Mouse (Mus musculus) kidney, embryonic 15.5 days (tissue): ENCODE measurements around the gene Wnt10a. TPM values are rescaled to one million over a fixed set of nuclear protein-coding genes. Genes with fewer than 3 reads are reported as not detected.

Source experiments
- ATAC-seq: fragments of 200-750 bp; cut with Nextera tagmentation; replicated peaks from 2 replicates; pipeline ENCODE4 v1.8.0; 2017; ENCODE audit warnings: moderate TSS enrichment; ENCODE audit not compliant: low FRiP score
- H3K27ac ChIP-seq: fragments of 300-500 bp; sonication (generic); 2 replicates; pipeline ENCODE4 v1.5.1; 2015; ENCODE audit warnings: mild to moderate bottlenecking, inconsistent platforms
- H3K27me3 ChIP-seq: fragments of 300-500 bp; sonication (generic); 2 replicates; pipeline ENCODE4 v1.6.1; 2015; ENCODE audit warnings: inconsistent platforms
- H3K36me3 ChIP-seq: fragments of 300-500 bp; sonication (generic); 2 replicates; pipeline ENCODE4 v1.6.1; 2015; ENCODE audit warnings: inconsistent platforms
- H3K4me1 ChIP-seq: fragments of 300-500 bp; sonication (generic); 2 replicates; pipeline ENCODE4 v1.6.1; 2015; ENCODE audit warnings: inconsistent platforms
- H3K4me2 ChIP-seq: fragments of 300-500 bp; sonication (generic); 2 replicates; pipeline ENCODE4 v1.6.1; 2015; ENCODE audit warnings: moderate library complexity, mild to moderate bottlenecking, inconsistent platforms
- H3K4me3 ChIP-seq: fragments of 300-500 bp; sonication (generic); replicated peaks from 2 replicates; pipeline ENCODE4 v1.5.1; 2015; ENCODE audit warnings: mild to moderate bottlenecking, inconsistent platforms
- H3K9ac ChIP-seq: fragments of 300-500 bp; sonication (generic); 2 replicates; pipeline ENCODE4 v1.6.1; 2015; ENCODE audit warnings: mild to moderate bottlenecking, inconsistent platforms
- H3K9me3 ChIP-seq: fragments of 300-500 bp; sonication (generic); replicated peaks from 2 replicates; pipeline ENCODE4 v1.6.1; 2016; ENCODE audit warnings: inconsistent platforms
- WGBS: fragments of 180-500 bp; shearing (Covaris S2); methylation state at CpG from one replicate; pipeline ENCODE4 v1.1.7; 2015; ENCODE audit warnings: mixed read lengths; 5-methylcytosine and 5-hydroxymethylcytosine counted together
- polyA plus RNA-seq: library from polyadenylated mRNA; unstranded; fragments of >200 nt; fragmentation: Nextera tagmentation; extraction: Ambion mirVana; gene quantifications from 2 replicates; pipeline ENCODE4 v1.2.1, GENCODE M21; 2015

Wnt10a gene
- polyA plus RNA-seq, result 0.43 and 0.89 TPM in 2 replicates

- 1% methylated on average over 11 of the region's 11 CpGs for WGBS
Measured at GRCm38 (mm10) chr1:74791249-74791648, at the start of gene Wnt10a. Wnt10a (plus strand) TSS chr1:74791516.

DNA sequence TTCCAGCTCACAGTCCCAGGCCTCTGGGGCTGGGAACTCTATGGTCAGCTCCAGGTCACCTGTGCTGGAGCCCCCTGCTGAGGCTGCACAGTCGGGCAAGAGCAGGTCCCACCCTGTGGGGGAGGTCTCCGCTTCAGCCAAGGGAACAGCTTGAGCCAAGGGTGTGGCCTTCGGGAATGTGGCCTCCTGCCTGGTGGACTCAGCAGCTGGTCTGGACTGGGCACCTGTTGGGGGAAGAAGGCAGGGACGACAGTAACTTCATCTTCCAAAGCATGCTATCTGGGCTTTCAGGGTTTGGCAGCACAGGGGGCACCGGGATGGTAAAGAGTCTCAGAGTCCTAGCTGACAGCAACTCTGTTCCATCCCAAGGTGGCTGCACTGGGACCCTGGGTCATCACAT is 44.0 kb upstream of the Wnt10a start:
- Histone ChIP-seq H3K27ac (no peak overlapping the region), H3K27me3 (peaks cover 24% of the 10 kb centered on the region), H3K4me1 (peaks cover 14% of the 10 kb centered on the region), H3K4me3 (no peak overlapping the region), H3K9ac (no peak overlapping the region), H3K9me3 (no peaks in the 10 kb centered on the region), H3K4me2 (no peak overlapping the region), H3K36me3 (no peaks in the 10 kb centered on the region)
- WGBS, result 76% methylated on average over 5 of the region's 5 CpGs
- ATAC-seq, result no peak

More at GRCm38 (mm10) chr1:74791249-74791648, at the start of gene Wnt10a:
- Histone ChIP-seq H3K27ac (no peak within 1 kb of the TSS), H3K4me3 (peak within 1 kb of the TSS; percentile 35), H3K4me2 (peak within 1 kb of the TSS; percentile 62), H3K36me3 (no peaks in the 10 kb centered on the region), H3K9me3 (no peaks in the 10 kb centered on the region), H3K9ac (peak within 1 kb of the TSS; percentile 16; the same call in 1 of the 2 replicates), H3K27me3 (peaks cover 99% of the 10 kb centered on the region), H3K4me1 (peaks cover 38% of the 10 kb centered on the region)
- ATAC-seq, result peak; percentile 5; the same call in 1 of the 2 replicates

- no peak within 1 kb of the TSS for H3K27ac ChIP-seq
- H3K27me3 ChIP-seq, result peaks cover 24% of the 10 kb centered on the region
- H3K4me3 ChIP-seq, result peak within 1 kb of the TSS; percentile 29
- peaks cover 14% of the 10 kb centered on the region for H3K4me1 ChIP-seq
- H3K9me3 ChIP-seq, result no peaks in the 10 kb centered on the region
- peak; percentile 67 for ATAC-seq
- H3K36me3 ChIP-seq, result no peaks in the 10 kb centered on the region
- WGBS, result 11% methylated on average over 30 of the region's 30 CpGs
- peak within 1 kb of the TSS; percentile 61 for H3K4me2 ChIP-seq
- peak within 1 kb of the TSS; percentile 30; the same call in 1 of the 2 replicates for H3K9ac ChIP-seq
Measured at GRCm38 (mm10) chr1:74748643-74749271, 42.6 kb upstream of the Wnt10a start, which contains the start of gene Prkag3. Prkag3 (minus strand) TSS chr1:74749221.

DNA sequence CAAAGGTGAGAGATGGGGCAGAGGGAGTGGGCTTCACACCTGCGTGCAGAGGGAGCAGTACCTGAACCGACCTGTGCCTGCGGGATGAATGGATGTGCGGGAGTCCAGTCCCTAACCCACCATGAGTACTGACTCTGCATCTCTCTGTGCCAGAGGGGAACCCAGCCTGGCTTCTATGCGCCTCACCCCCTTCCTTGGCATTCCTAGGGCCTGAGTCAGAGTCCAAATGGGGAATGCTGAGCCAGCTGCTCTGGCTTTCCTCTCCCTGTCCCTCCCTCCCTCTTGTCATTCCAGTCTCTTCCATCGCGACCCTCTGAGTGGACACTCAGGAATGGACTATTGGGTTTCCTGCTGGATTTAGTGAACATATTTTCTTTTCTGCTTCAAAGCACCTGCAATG is 42.0 kb upstream of the Wnt10a start:
- peaks cover 24% of the 10 kb centered on the region for H3K27me3 ChIP-seq
- no peak overlapping the region for H3K9ac ChIP-seq
- no peaks in the 10 kb centered on the region for H3K9me3 ChIP-seq
- no peak overlapping the region for H3K4me3 ChIP-seq
- no peak overlapping the region for H3K27ac ChIP-seq
- H3K4me1 ChIP-seq, result peaks cover 14% of the 10 kb centered on the region
- peak; percentile 68 for ATAC-seq
- WGBS, result 60% methylated on average over 7 of the region's 7 CpGs
- H3K36me3 ChIP-seq, result no peaks in the 10 kb centered on the region
- peak overlapping the region; percentile 61 for H3K4me2 ChIP-seq

DNA sequence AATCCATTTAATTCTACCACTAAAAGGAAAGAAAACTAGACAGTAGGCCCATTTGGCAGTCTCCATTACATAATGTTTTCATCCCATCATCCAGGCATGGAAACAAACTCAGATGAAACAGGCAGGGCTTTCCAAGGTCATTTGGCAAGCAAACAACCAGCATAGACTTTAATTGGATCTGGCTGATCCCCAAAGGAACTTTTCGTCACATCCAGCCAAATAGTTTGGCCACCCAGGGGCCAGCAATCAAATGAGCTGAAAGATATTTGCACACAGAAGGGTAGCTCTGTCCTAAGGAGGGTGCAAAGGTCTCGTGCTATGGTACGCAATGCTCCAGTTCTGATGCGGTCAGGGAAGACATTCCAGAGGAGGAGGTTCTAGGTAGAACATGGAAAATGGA is 40.6 kb upstream of the Wnt10a start:
- 76% methylated on average over 4 of the region's 4 CpGs for WGBS
- Histone ChIP-seq H3K27ac (no peak overlapping the region), H3K27me3 (peaks cover 24% of the 10 kb centered on the region), H3K4me1 (peaks cover 14% of the 10 kb centered on the region), H3K9ac (no peak overlapping the region), H3K36me3 (no peaks in the 10 kb centered on the region), H3K4me3 (no peak overlapping the region), H3K9me3 (no peaks in the 10 kb centered on the region), H3K4me2 (no peak overlapping the region)
- no peak for ATAC-seq

GRCm38 (mm10) chr1:74752150-74752549 is 39.2 kb upstream of the Wnt10a start:
- Histone ChIP-seq H3K27ac (no peak overlapping the region), H3K27me3 (peaks cover 23% of the 10 kb centered on the region), H3K9ac (no peak overlapping the region), H3K9me3 (no peaks in the 10 kb centered on the region), H3K4me2 (no peak overlapping the region), H3K36me3 (no peaks in the 10 kb centered on the region), H3K4me3 (no peak overlapping the region), H3K4me1 (peaks cover 14% of the 10 kb centered on the region)
- no peak for ATAC-seq
- WGBS, result 84% methylated on average over 8 of the region's 8 CpGs

DNA sequence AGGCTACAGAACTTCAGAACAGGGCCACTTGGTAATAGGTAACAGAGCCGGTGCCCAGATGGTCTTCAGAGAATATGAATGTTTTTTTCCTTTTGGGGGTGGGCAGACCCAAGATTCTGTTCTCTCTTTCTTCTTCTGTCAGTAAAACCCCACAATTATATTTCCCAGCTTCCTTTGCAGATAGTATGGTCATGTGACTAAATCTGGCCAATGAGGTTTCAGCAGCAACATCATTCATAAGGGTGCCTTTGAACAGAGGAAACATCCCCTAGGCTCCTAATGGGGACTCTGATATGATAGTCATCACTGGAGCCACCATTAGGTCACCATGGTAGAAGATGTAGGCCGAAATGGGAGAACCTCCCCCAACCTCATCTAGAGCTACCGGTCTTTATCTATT is 38.5 kb upstream of the Wnt10a start:
- no peaks in the 10 kb centered on the region for H3K36me3 ChIP-seq
- no peak overlapping the region for H3K4me2 ChIP-seq
- no peak overlapping the region for H3K9ac ChIP-seq
- H3K4me3 ChIP-seq, result no peak overlapping the region
- WGBS, result 97% methylated on average over 3 of the region's 3 CpGs
- no peak for ATAC-seq
- peaks cover 16% of the 10 kb centered on the region for H3K27me3 ChIP-seq
- H3K9me3 ChIP-seq, result no peaks in the 10 kb centered on the region
- H3K4me1 ChIP-seq, result peaks cover 14% of the 10 kb centered on the region
- no peak overlapping the region for H3K27ac ChIP-seq

- Histone ChIP-seq H3K4me1 (peaks cover 12% of the 10 kb centered on the region), H3K4me3 (no peak overlapping the region)
Measured at GRCm38 (mm10) chr1:74753266-74753974, 37.9 kb upstream of the Wnt10a start.

GRCm38 (mm10) chr1:74754175-74754785 is 37.0 kb upstream of the Wnt10a start:
- Histone ChIP-seq H3K9me3 (no peaks in the 10 kb centered on the region), H3K36me3 (no peaks in the 10 kb centered on the region), H3K27me3 (peaks cover 10% of the 10 kb centered on the region), H3K4me1 (peaks cover 3% of the 10 kb centered on the region), H3K4me3 (no peak overlapping the region), H3K4me2 (no peak overlapping the region), H3K27ac (no peak overlapping the region), H3K9ac (no peak overlapping the region)
- WGBS, result 39% methylated on average over 5 of the region's 5 CpGs
- ATAC-seq, result no peak

More at GRCm38 (mm10) chr1:74753266-74753974, 37.9 kb upstream of the Wnt10a start:
- H3K27me3 ChIP-seq, result peaks cover 15% of the 10 kb centered on the region
- H3K9ac ChIP-seq, result no peak overlapping the region
- no peaks in the 10 kb centered on the region for H3K9me3 ChIP-seq
- no peak for ATAC-seq
- H3K27ac ChIP-seq, result no peak overlapping the region
- H3K36me3 ChIP-seq, result no peaks in the 10 kb centered on the region
- H3K4me2 ChIP-seq, result no peak overlapping the region
- WGBS, result 71% methylated on average over 8 of the region's 8 CpGs

DNA sequence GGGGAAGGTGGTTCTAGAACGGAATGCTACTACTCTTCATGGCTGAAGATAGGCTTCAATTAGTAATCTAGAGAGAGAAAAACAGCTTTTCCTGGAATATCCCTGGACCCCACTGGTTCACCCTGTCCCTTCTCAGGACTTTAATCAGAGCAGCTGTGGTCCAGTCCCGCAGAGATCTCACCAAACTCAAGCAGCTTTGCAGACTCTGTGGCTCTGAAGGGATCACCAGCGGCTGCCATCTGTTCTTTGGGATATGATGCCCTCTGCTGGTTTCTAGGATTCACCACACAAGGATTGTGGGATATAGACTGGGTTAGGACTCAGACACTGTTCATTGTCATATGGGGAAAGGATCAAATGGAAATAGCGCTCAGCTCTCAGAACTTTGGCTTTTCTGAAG is 31.5 kb upstream of the Wnt10a start:
- no peak overlapping the region for H3K4me2 ChIP-seq
- peaks cover 44% of the 10 kb centered on the region for H3K27me3 ChIP-seq
- H3K36me3 ChIP-seq, result no peaks in the 10 kb centered on the region
- H3K9ac ChIP-seq, result no peak overlapping the region
- H3K9me3 ChIP-seq, result no peaks in the 10 kb centered on the region
- no peak overlapping the region for H3K27ac ChIP-seq
- H3K4me3 ChIP-seq, result no peak overlapping the region
- WGBS, result 26% methylated on average over 4 of the region's 4 CpGs
- no peaks in the 10 kb centered on the region for H3K4me1 ChIP-seq
- no peak for ATAC-seq

DNA sequence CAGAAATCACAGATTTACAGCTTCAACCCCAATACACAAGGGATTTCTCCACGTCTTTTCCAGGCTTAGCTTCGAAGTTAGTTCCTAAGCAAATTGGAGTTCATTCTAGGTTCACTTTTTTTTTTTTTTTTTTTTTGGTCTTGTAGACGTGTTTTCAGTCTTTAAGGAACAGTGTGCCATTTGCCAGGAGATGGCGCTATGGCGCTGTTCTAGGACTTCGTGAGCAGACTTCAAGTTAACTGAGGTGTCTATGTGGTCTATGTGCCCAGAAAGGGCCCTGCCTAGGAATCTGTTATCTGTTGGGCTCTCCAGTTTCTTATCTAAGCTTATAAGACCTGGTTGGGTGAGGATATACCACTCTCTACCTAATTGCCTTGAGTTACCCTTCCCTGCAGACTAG is 28.2 kb upstream of the Wnt10a start:
- no peak overlapping the region for H3K4me2 ChIP-seq
- no peak overlapping the region for H3K27ac ChIP-seq
- H3K27me3 ChIP-seq, result peaks cover 65% of the 10 kb centered on the region
- no peak for ATAC-seq
- H3K36me3 ChIP-seq, result no peaks in the 10 kb centered on the region
- H3K4me1 ChIP-seq, result no peaks in the 10 kb centered on the region
- no peaks in the 10 kb centered on the region for H3K9me3 ChIP-seq
- H3K4me3 ChIP-seq, result no peak overlapping the region
- H3K9ac ChIP-seq, result no peak overlapping the region
- 3% methylated on average over 6 of the region's 6 CpGs for WGBS
